Mouse (Mus musculus): Measurements from ENCODE around the gene Lrch3.
"Not testable (repeated sequence)": the region's sequence is repeated elsewhere in the genome, so short reads cannot be mapped to it uniquely, and the experiment has no call there.

The Lrch3 gene

GRCm38 (mm10) chr16:33036006-33036405 lies 122.1 kb downstream of the Lrch3 start:
- Histone ChIP-seq H3K9me3 (ENCODE audit: low read length) (no peaks in the 10 kb centered on the region), H3K4me3 (replicated peaks; ENCODE audit: low read length) (no peak overlapping the region), H3K4me1 (replicated peaks; ENCODE audit: low read depth, low read length) (peaks cover 25% of the 10 kb centered on the region), H3K36me3 (ENCODE audit: insufficient read depth, low read length) (peaks cover 26% of the 10 kb centered on the region), H3K27me3 (ENCODE audit: insufficient read depth, low read length) (no peaks in the 10 kb centered on the region)
- TF ChIP-seq NANOG (IDR thresholded peaks at IDR 0.05; ENCODE audit: borderline replicate concordance, low read length) (no peak), CTCF (conservative IDR thresholded peaks at IDR 0.05; ENCODE audit: low read length) (no peak), POU5F1 (IDR thresholded peaks at IDR 0.05; ENCODE audit: borderline replicate concordance, low read length) (no peak)

- TF ChIP-seq POU5F1 (IDR thresholded peaks at IDR 0.05; ENCODE audit: borderline replicate concordance, low read length), result no peak
- TF ChIP-seq CTCF (conservative IDR thresholded peaks at IDR 0.05; ENCODE audit: low read length), result no peak
- no peak for TF ChIP-seq NANOG (IDR thresholded peaks at IDR 0.05; ENCODE audit: borderline replicate concordance, low read length)
- H3K4me1 ChIP-seq (replicated peaks; ENCODE audit: low read depth, low read length), result peaks cover 12% of the 10 kb centered on the region
- no peaks in the 10 kb centered on the region for H3K27me3 ChIP-seq (ENCODE audit: insufficient read depth, low read length)
- H3K36me3 ChIP-seq (ENCODE audit: insufficient read depth, low read length), result peaks cover 27% of the 10 kb centered on the region
- H3K9me3 ChIP-seq (ENCODE audit: low read length), result no peaks in the 10 kb centered on the region
- peak overlapping the region; percentile 50 for H3K4me3 ChIP-seq (replicated peaks; ENCODE audit: low read length)
These were observed 128.8 kb downstream of the Lrch3 start for GRCm38 (mm10) chr16:33042682-33043081.

- TF ChIP-seq CTCF (conservative IDR thresholded peaks at IDR 0.05; ENCODE audit: low read length) (no peak), NANOG (IDR thresholded peaks at IDR 0.05; ENCODE audit: borderline replicate concordance, low read length) (no peak), POU5F1 (IDR thresholded peaks at IDR 0.05; ENCODE audit: borderline replicate concordance, low read length) (no peak)
These were observed 129.4 kb downstream of the Lrch3 start for GRCm38 (mm10) chr16:33043268-33043667.

GRCm38 (mm10) chr16:33048004-33048403 lies 134.1 kb downstream of the Lrch3 start:
- Histone ChIP-seq H3K9me3 (ENCODE audit: low read length) (no peaks in the 10 kb centered on the region), H3K4me3 (replicated peaks; ENCODE audit: low read length) (no peak overlapping the region), H3K27me3 (ENCODE audit: insufficient read depth, low read length) (no peaks in the 10 kb centered on the region), H3K4me1 (replicated peaks; ENCODE audit: low read depth, low read length) (peaks cover 24% of the 10 kb centered on the region), H3K36me3 (ENCODE audit: insufficient read depth, low read length) (peaks cover 7% of the 10 kb centered on the region; the same call in 1 of the 2 replicates)
- TF ChIP-seq POU5F1 (IDR thresholded peaks at IDR 0.05; ENCODE audit: borderline replicate concordance, low read length), result no peak
- TF ChIP-seq NANOG (IDR thresholded peaks at IDR 0.05; ENCODE audit: borderline replicate concordance, low read length), result no peak
- TF ChIP-seq CTCF (conservative IDR thresholded peaks at IDR 0.05; ENCODE audit: low read length), result no peak

More at GRCm38 (mm10) chr16:33043268-33043667, 129.4 kb downstream of the Lrch3 start:
- H3K36me3 ChIP-seq (ENCODE audit: insufficient read depth, low read length), result peaks cover 26% of the 10 kb centered on the region
- H3K9me3 ChIP-seq (ENCODE audit: low read length), result no peaks in the 10 kb centered on the region
- no peaks in the 10 kb centered on the region for H3K27me3 ChIP-seq (ENCODE audit: insufficient read depth, low read length)
- peak overlapping the region; percentile 50 for H3K4me3 ChIP-seq (replicated peaks; ENCODE audit: low read length)
- H3K4me1 ChIP-seq (replicated peaks; ENCODE audit: low read depth, low read length), result peaks cover 17% of the 10 kb centered on the region

- peaks cover 7% of the 10 kb centered on the region; the same call in 1 of the 2 replicates for H3K36me3 ChIP-seq (ENCODE audit: insufficient read depth, low read length)
- TF ChIP-seq CTCF (conservative IDR thresholded peaks at IDR 0.05; ENCODE audit: low read length) (no peak), POU5F1 (IDR thresholded peaks at IDR 0.05; ENCODE audit: borderline replicate concordance, low read length) (no peak), NANOG (IDR thresholded peaks at IDR 0.05; ENCODE audit: borderline replicate concordance, low read length) (no peak)
- no peak overlapping the region for H3K4me3 ChIP-seq (replicated peaks; ENCODE audit: low read length)
- no peaks in the 10 kb centered on the region for H3K9me3 ChIP-seq (ENCODE audit: low read length)
- no peaks in the 10 kb centered on the region for H3K27me3 ChIP-seq (ENCODE audit: insufficient read depth, low read length)
- peaks cover 23% of the 10 kb centered on the region for H3K4me1 ChIP-seq (replicated peaks; ENCODE audit: low read depth, low read length)
These were observed 134.8 kb downstream of the Lrch3 start for GRCm38 (mm10) chr16:33048686-33049085.

- no peak for TF ChIP-seq NANOG (IDR thresholded peaks at IDR 0.05; ENCODE audit: borderline replicate concordance, low read length)
- TF ChIP-seq POU5F1 (IDR thresholded peaks at IDR 0.05; ENCODE audit: borderline replicate concordance, low read length), result no peak
- no peak for TF ChIP-seq CTCF (conservative IDR thresholded peaks at IDR 0.05; ENCODE audit: low read length)
- peaks cover 23% of the 10 kb centered on the region for H3K4me1 ChIP-seq (replicated peaks; ENCODE audit: low read depth, low read length)
- peak overlapping the region; percentile 48 for H3K4me3 ChIP-seq (replicated peaks; ENCODE audit: low read length)
- H3K9me3 ChIP-seq (ENCODE audit: low read length), result no peaks in the 10 kb centered on the region
- peaks cover 7% of the 10 kb centered on the region; the same call in 1 of the 2 replicates for H3K36me3 ChIP-seq (ENCODE audit: insufficient read depth, low read length)
- H3K27me3 ChIP-seq (ENCODE audit: insufficient read depth, low read length), result no peaks in the 10 kb centered on the region
These were observed 135.9 kb downstream of the Lrch3 start for GRCm38 (mm10) chr16:33049809-33050208.

GRCm38 (mm10) chr16:33053141-33053540 lies 139.2 kb downstream of the Lrch3 start:
- H3K4me1 ChIP-seq (replicated peaks; ENCODE audit: low read depth, low read length), result peaks cover 27% of the 10 kb centered on the region
- H3K9me3 ChIP-seq (ENCODE audit: low read length), result no peaks in the 10 kb centered on the region
- H3K4me3 ChIP-seq (replicated peaks; ENCODE audit: low read length), result no peak overlapping the region
- no peaks in the 10 kb centered on the region for H3K27me3 ChIP-seq (ENCODE audit: insufficient read depth, low read length)
- TF ChIP-seq NANOG (IDR thresholded peaks at IDR 0.05; ENCODE audit: borderline replicate concordance, low read length), result no peak
- TF ChIP-seq POU5F1 (IDR thresholded peaks at IDR 0.05; ENCODE audit: borderline replicate concordance, low read length), result no peak
- no peak for TF ChIP-seq CTCF (conservative IDR thresholded peaks at IDR 0.05; ENCODE audit: low read length)
- H3K36me3 ChIP-seq (ENCODE audit: insufficient read depth, low read length), result peaks cover 21% of the 10 kb centered on the region

GRCm38 (mm10) chr16:33054927-33055326 lies 141.0 kb downstream of the Lrch3 start:
- H3K9me3 ChIP-seq (ENCODE audit: low read length); H3K27me3 ChIP-seq (ENCODE audit: insufficient read depth, low read length); H3K4me3 ChIP-seq (replicated peaks; ENCODE audit: low read length): not testable (repeated sequence)
- peaks cover 32% of the 10 kb centered on the region for H3K36me3 ChIP-seq (ENCODE audit: insufficient read depth, low read length)
- peaks cover 31% of the 10 kb centered on the region for H3K4me1 ChIP-seq (replicated peaks; ENCODE audit: low read depth, low read length)

GRCm38 (mm10) chr16:33055655-33056054 lies 141.8 kb downstream of the Lrch3 start:
- Histone ChIP-seq H3K4me3 (replicated peaks; ENCODE audit: low read length) (peak overlapping the region; percentile 99), H3K4me1 (replicated peaks; ENCODE audit: low read depth, low read length) (peaks cover 38% of the 10 kb centered on the region), H3K36me3 (ENCODE audit: insufficient read depth, low read length) (peaks cover 39% of the 10 kb centered on the region), H3K27me3 (ENCODE audit: insufficient read depth, low read length) (no peaks in the 10 kb centered on the region), H3K9me3 (ENCODE audit: low read length) (no peaks in the 10 kb centered on the region)
- no peak for TF ChIP-seq NANOG (IDR thresholded peaks at IDR 0.05; ENCODE audit: borderline replicate concordance, low read length)
- no peak for TF ChIP-seq CTCF (conservative IDR thresholded peaks at IDR 0.05; ENCODE audit: low read length)
- no peak for TF ChIP-seq POU5F1 (IDR thresholded peaks at IDR 0.05; ENCODE audit: borderline replicate concordance, low read length)
